Mouse (Mus musculus) liver, embryonic 14.5 days (tissue): ENCODE measurements around the gene Bex1. TPM values are rescaled to one million over a fixed set of nuclear protein-coding genes. Genes with fewer than 3 reads are reported as not detected.

ENCODE experiments used
- ATAC-seq: fragments of 200-750 bp; cut with Nextera tagmentation; 2 replicates; pipeline ENCODE4 v1.8.0; 2017; ENCODE audit warnings: moderate number of reproducible peaks, mild to moderate bottlenecking, moderate library complexity; ENCODE audit not compliant: insufficient read depth
- DNase-seq, 3 experiments: peaks; one replicate each; pipeline ENCODE4 v3.0.0-alpha.2; 2012 to 2013; ENCODE audit warnings: low read depth in 3 of 3, low spot score in 3 of 3
- H3K27ac ChIP-seq: fragments of 300-500 bp; sonication (generic); 2 replicates; pipeline ENCODE4 v1.5.1; 2014; ENCODE audit warnings: moderate library complexity, mild to moderate bottlenecking, control low read depth, inconsistent platforms
- H3K27me3 ChIP-seq: fragments of 300-500 bp; sonication (generic); 2 replicates; pipeline ENCODE4 v1.6.1; 2014; ENCODE audit warnings: mild to moderate bottlenecking, low read length, moderate library complexity; ENCODE audit not compliant: control insufficient read depth, insufficient read depth
- H3K36me3 ChIP-seq: fragments of 300-500 bp; sonication (generic); replicated peaks from 2 replicates; pipeline ENCODE4 v1.6.1; 2014; ENCODE audit warnings: low read depth; ENCODE audit not compliant: control insufficient read depth, insufficient read depth
- H3K4me1 ChIP-seq, 2 experiments: fragments of 200-500 bp in 1 of 2; fragments of 300-500 bp in 1 of 2; sonication (generic) in 1 of 2; replicated peaks; 2 replicates each; pipeline ENCODE4 v1.6.1; 2012 to 2014; ENCODE audit warnings: antibody characterized with exemption in 1 of 2, inconsistent platforms in 1 of 2, low read length in 1 of 2; ENCODE audit not compliant: control insufficient read depth in 2 of 2, insufficient read depth in 2 of 2
- H3K4me2 ChIP-seq: fragments of 300-500 bp; sonication (generic); 2 replicates; pipeline ENCODE4 v1.6.1; 2014; ENCODE audit warnings: low read depth, mild to moderate bottlenecking, control low read depth, moderate library complexity
- H3K4me3 ChIP-seq, 2 experiments: fragments of 200-500 bp in 1 of 2; fragments of 300-500 bp in 1 of 2; sonication (generic) in 1 of 2; 2 replicates each; pipeline ENCODE4 v1.5.1; 2012 to 2014; ENCODE audit warnings: low read depth in 2 of 2, low read length in 2 of 2, mild to moderate bottlenecking in 2 of 2, control low read depth in 1 of 2, inconsistent platforms in 1 of 2, moderate library complexity in 1 of 2; ENCODE audit not compliant: insufficient read depth in 1 of 2
- H3K9ac ChIP-seq: fragments of 300-500 bp; sonication (generic); replicated peaks from 2 replicates; pipeline ENCODE4 v1.6.1; 2014; ENCODE audit warnings: mild to moderate bottlenecking, control low read depth, moderate library complexity
- H3K9me3 ChIP-seq: fragments of 300-500 bp; sonication (generic); 2 replicates; pipeline ENCODE4 v1.6.1; 2016; ENCODE audit warnings: low read length, mixed read lengths; ENCODE audit not compliant: control insufficient read depth
- CTCF ChIP-seq: IDR thresholded peaks from 2 replicates; pipeline ENCODE4 v1.5.1; 2016; ENCODE audit warnings: antibody characterized with exemption, low read depth, control low read depth
- EP300 ChIP-seq: IDR thresholded peaks from 2 replicates; pipeline ENCODE4 v1.6.1; 2016; ENCODE audit warnings: antibody characterized with exemption, low read depth
- WGBS: fragments of 180-500 bp; shearing (Covaris S2); extraction: QIAGEN DNeasy Blood & Tissue Kit; methylation state at CpG from one replicate; pipeline ENCODE4 v1.1.7; 2014; ENCODE audit not compliant: insufficient replicate concordance; 5-methylcytosine and 5-hydroxymethylcytosine counted together
- polyA plus RNA-seq, 2 experiments: library from polyadenylated mRNA; depleted of rRNA in 1 of 2; stranded (reverse) in 1 of 2; unstranded in 1 of 2; fragments of >200 nt; fragmentation: Nextera tagmentation in 1 of 2; extraction: Ambion mirVana in 1 of 2; gene quantifications; 2 replicates each; pipeline versions ENCODE4 v1.2.1 to v1.2.3; 2012 to 2014

Bex1 gene
- polyA plus RNA-seq, 2 experiments, result 150 to 169 TPM

GRCm38 (mm10) chrX:136216303-136216702 lies 990 bp upstream of the Bex1 start:
- WGBS, result 36% methylated on average over 1 of the region's 1 CpGs
- Histone ChIP-seq H3K9ac (no peak overlapping the region), H3K4me1 (no peaks in the 10 kb centered on the region), H3K27ac (no peak overlapping the region), H3K4me2 (no peak overlapping the region), H3K9me3 (no peaks in the 10 kb centered on the region), H3K36me3 (no peaks in the 10 kb centered on the region), H3K27me3 (no peaks in the 10 kb centered on the region), H3K4me3 (no peak overlapping the region)
- TF ChIP-seq EP300, result no peak
- no peak for TF ChIP-seq CTCF
- no peak for DNase-seq
- no peak for ATAC-seq

GRCm38 (mm10) chrX:136213396-136213795 lies 1.9 kb downstream of the Bex1 start:
- H3K4me1 ChIP-seq, result no peaks in the 10 kb centered on the region
- H3K4me3 ChIP-seq, result no peak overlapping the region
- no peak for TF ChIP-seq EP300
- TF ChIP-seq CTCF, result no peak
- ATAC-seq (no peak), DNase-seq (no peak)
- no peaks in the 10 kb centered on the region for H3K36me3 ChIP-seq
- no peaks in the 10 kb centered on the region for H3K9me3 ChIP-seq
- 33% methylated on average over 2 of the region's 2 CpGs for WGBS
- no peak overlapping the region for H3K4me2 ChIP-seq
- no peak overlapping the region for H3K27ac ChIP-seq
- no peaks in the 10 kb centered on the region for H3K27me3 ChIP-seq
- H3K9ac ChIP-seq, result no peak overlapping the region

- WGBS, result 59% methylated on average over 6 of the region's 6 CpGs
- Histone ChIP-seq H3K27ac (no peak overlapping the region), H3K36me3 (no peaks in the 10 kb centered on the region), H3K4me3 (no peak overlapping the region), H3K4me2 (no peak overlapping the region), H3K27me3 (no peaks in the 10 kb centered on the region), H3K9me3 (no peaks in the 10 kb centered on the region), H3K4me1 (no peaks in the 10 kb centered on the region), H3K9ac (no peak overlapping the region)
- no peak for TF ChIP-seq CTCF
- no peak for TF ChIP-seq EP300
- DNase-seq (no peak), ATAC-seq (no peak)
Observed at GRCm38 (mm10) chrX:136204406-136204805, 10.9 kb downstream of the Bex1 start.

- Histone ChIP-seq H3K4me1 (no peaks in the 10 kb centered on the region), H3K36me3 (no peaks in the 10 kb centered on the region), H3K27me3 (no peaks in the 10 kb centered on the region), H3K4me2 (peak within 1 kb of the TSS; percentile 27), H3K27ac (no peak within 1 kb of the TSS), H3K4me3 (peak within 1 kb of the TSS; percentile 31 to 53), H3K9me3 (no peaks in the 10 kb centered on the region), H3K9ac (no peak within 1 kb of the TSS)
- DNase-seq (no peak), ATAC-seq (peak; percentile 45; the same call in 1 of the 2 replicates)
- TF ChIP-seq EP300, result no peak
- TF ChIP-seq CTCF, result no peak
- 9% methylated on average over 9 of the region's 9 CpGs for WGBS
Observed at GRCm38 (mm10) chrX:136203664-136204066, 11.6 kb downstream of the Bex1 start, which contains the start of gene Tceal5. Gene Tceal5 (minus strand): TSS chrX:136203876.

GRCm38 (mm10) chrX:136203257-136203656 lies 12.1 kb downstream of the Bex1 start:
- no peak for DNase-seq
- no peaks in the 10 kb centered on the region for H3K36me3 ChIP-seq
- H3K4me3 ChIP-seq, result peak overlapping the region; percentile 31 to 53
- ATAC-seq, result no peak
- TF ChIP-seq CTCF (no peak), EP300 (no peak)
- H3K9me3 ChIP-seq, result no peaks in the 10 kb centered on the region
- H3K4me2 ChIP-seq, result peak overlapping the region; percentile 27
- no peaks in the 10 kb centered on the region for H3K4me1 ChIP-seq
- H3K27me3 ChIP-seq, result no peaks in the 10 kb centered on the region
- H3K9ac ChIP-seq, result no peak overlapping the region
- 18% methylated on average over 7 of the region's 7 CpGs for WGBS
- H3K27ac ChIP-seq, result no peak overlapping the region
